Mouse (Mus musculus) heart, adult 2 months (tissue): ENCODE data around the gene Tdrd1. TPM values are rescaled to one million over a fixed set of nuclear protein-coding genes. Genes with fewer than 3 reads are reported as not detected.

Experiments
- DNase-seq, 2 experiments: peaks; one replicate each; pipeline ENCODE4 v3.0.0; 2021
- H3K27ac ChIP-seq: fragments of 200-600 bp; 2 replicates; pipeline ENCODE4 v1.8.1; 2022
- H3K27me3 ChIP-seq: fragments of 200-500 bp; 2 replicates; pipeline ENCODE4 v1.6.1; 2012; ENCODE audit warnings: mild to moderate bottlenecking, low read length, inconsistent platforms, mixed read lengths; ENCODE audit not compliant: control insufficient read depth, insufficient read depth
- H3K36me3 ChIP-seq: fragments of 200-500 bp; 2 replicates; pipeline ENCODE4 v1.6.1; 2012; ENCODE audit warnings: low read length, inconsistent platforms; ENCODE audit not compliant: control insufficient read depth, insufficient read depth
- H3K4me1 ChIP-seq: fragments of 200-500 bp; 2 replicates; pipeline ENCODE4 v1.6.1; 2011; ENCODE audit warnings: low read length; ENCODE audit not compliant: control insufficient read depth, insufficient read depth
- H3K4me3 ChIP-seq: fragments of 200-600 bp; 2 replicates; pipeline ENCODE4 v1.8.1; 2022
- H3K79me2 ChIP-seq: fragments of 200-500 bp; replicated peaks from 2 replicates; pipeline ENCODE4 v1.6.1; 2012; ENCODE audit warnings: mild to moderate bottlenecking, inconsistent platforms, low read length, moderate library complexity, mixed read lengths; ENCODE audit not compliant: control insufficient read depth, insufficient read depth
- H3K9ac ChIP-seq: fragments of 200-500 bp; 2 replicates; pipeline ENCODE4 v1.6.1; 2012; ENCODE audit warnings: low read depth, mild to moderate bottlenecking, control low read depth, inconsistent platforms, low read length, mixed read lengths
- CTCF ChIP-seq: fragments of 200-600 bp; IDR thresholded peaks from 2 replicates; pipeline ENCODE4 v1.8.1; 2022; ENCODE audit warnings: antibody characterized with exemption, mild to moderate bottlenecking, moderate library complexity
- EP300 ChIP-seq: fragments of 200-500 bp; IDR thresholded peaks from 2 replicates; pipeline ENCODE4 v1.6.1; 2011; ENCODE audit warnings: low read depth, low read length, control low read depth; ENCODE audit not compliant: insufficient read depth
- POLR2A ChIP-seq: fragments of 200-500 bp; IDR thresholded peaks from 2 replicates; pipeline ENCODE4 v1.6.1; 2011; ENCODE audit warnings: mild to moderate bottlenecking, low read depth, low read length, control low read depth; ENCODE audit not compliant: insufficient read depth
- WGBS: fragments of 180-500 bp; shearing (Covaris S2); methylation state at CpG from one replicate; pipeline ENCODE4 v1.1.7; 2018; 5-methylcytosine and 5-hydroxymethylcytosine counted together
- intact Hi-C: fragments of 180-260 bp; cut with DNase I; formaldehyde crosslinking; loops from one replicate; pipeline ENCODE4 v1.15.1; 2025
- polyA plus RNA-seq: library from polyadenylated mRNA; depleted of rRNA; stranded (reverse); fragments of >200 nt; gene quantifications from 2 replicates; pipeline ENCODE4 v1.2.3, GENCODE M21; 2012
- total RNA-seq, 2 experiments: library from RNA; stranded (reverse); gene quantifications; 2 replicates each; pipeline ENCODE4 v1.2.3; 2021

The Tdrd1 gene
- total and polyA plus RNA-seq, 3 experiments: 0.02 TPM; not detected in 2

DNA sequence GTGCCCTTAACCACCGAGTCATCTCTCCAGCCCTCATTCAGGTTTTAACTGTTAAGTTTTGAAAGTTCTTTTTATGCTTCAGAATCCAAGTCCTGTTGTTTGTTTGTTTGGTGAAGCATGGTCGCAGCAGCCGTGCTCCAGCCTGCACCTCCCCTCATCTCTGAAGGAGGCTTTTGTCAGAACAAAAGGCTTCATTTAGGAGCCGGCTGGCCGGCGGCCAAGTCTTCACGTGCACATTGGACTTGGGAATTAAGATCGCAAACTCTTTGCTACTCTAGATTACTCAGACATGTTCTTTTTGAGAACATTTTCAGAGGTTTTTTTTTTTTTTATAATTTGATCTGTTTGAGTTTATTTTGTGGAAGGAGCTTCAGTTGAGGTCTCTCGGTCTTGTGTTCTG lies 9.3 kb downstream of the Tdrd1 start:
- H3K36me3 ChIP-seq: no peaks in the 10 kb centered on the region
- intact Hi-C loops: no loop called here
- WGBS: 58% methylated on average over 9 of the region's 9 CpGs
- H3K27ac ChIP-seq: no peak overlapping the region
- H3K27me3 ChIP-seq: no peaks in the 10 kb centered on the region
- H3K4me1 ChIP-seq: no peaks in the 10 kb centered on the region; the same call in 1 of the 2 replicates
- H3K4me3 ChIP-seq: no peak overlapping the region
- no peak overlapping the region for H3K9ac ChIP-seq
- DNase-seq: no peak
- H3K79me2 ChIP-seq: no peaks in the 10 kb centered on the region
- TF ChIP-seq CTCF (no peak), POLR2A (no peak), EP300 (no peak)

GRCm38 (mm10) chr19:56838942-56839706 lies 13.1 kb downstream of the Tdrd1 start:
- H3K4me3 ChIP-seq: no peak overlapping the region
- no peaks in the 10 kb centered on the region for H3K36me3 ChIP-seq
- no peak overlapping the region for H3K9ac ChIP-seq
- no peak overlapping the region for H3K27ac ChIP-seq
- intact Hi-C loops: no loop called here
- no peaks in the 10 kb centered on the region; the same call in 1 of the 2 replicates for H3K4me1 ChIP-seq
- DNase-seq: peak in 1 of 2 experiments; percentile 28
- WGBS: 80% methylated on average over 17 of the region's 17 CpGs
- H3K27me3 ChIP-seq: no peaks in the 10 kb centered on the region
- peak; percentile 37 for TF ChIP-seq CTCF
- no peak for TF ChIP-seq POLR2A
- no peaks in the 10 kb centered on the region for H3K79me2 ChIP-seq

- Histone ChIP-seq H3K79me2 (no peaks in the 10 kb centered on the region), H3K27me3 (no peaks in the 10 kb centered on the region), H3K9ac (no peak overlapping the region), H3K27ac (no peak overlapping the region), H3K4me1 (no peaks in the 10 kb centered on the region; the same call in 1 of the 2 replicates), H3K36me3 (no peaks in the 10 kb centered on the region), H3K4me3 (no peak overlapping the region)
- 60% methylated on average over 12 of the region's 12 CpGs for WGBS
- intact Hi-C loops: no loop called here
- DNase-seq: no peak
- TF ChIP-seq CTCF: no peak
- TF ChIP-seq EP300: no peak
- TF ChIP-seq POLR2A: no peak
These were observed 17.0 kb downstream of the Tdrd1 start for GRCm38 (mm10) chr19:56842974-56843373.

- DNase-seq: no peak
- no peaks in the 10 kb centered on the region for H3K36me3 ChIP-seq
- H3K9ac ChIP-seq: no peak overlapping the region
- TF ChIP-seq POLR2A: no peak
- TF ChIP-seq CTCF: no peak
- no peak for TF ChIP-seq EP300
- H3K4me3 ChIP-seq: no peak overlapping the region
- no peaks in the 10 kb centered on the region; the same call in 1 of the 2 replicates for H3K4me1 ChIP-seq
- intact Hi-C loops: no loop called here
- H3K79me2 ChIP-seq: no peaks in the 10 kb centered on the region
- no peak overlapping the region for H3K27ac ChIP-seq
- no peaks in the 10 kb centered on the region for H3K27me3 ChIP-seq
These were observed 26.6 kb downstream of the Tdrd1 start for GRCm38 (mm10) chr19:56852590-56852989.

DNA sequence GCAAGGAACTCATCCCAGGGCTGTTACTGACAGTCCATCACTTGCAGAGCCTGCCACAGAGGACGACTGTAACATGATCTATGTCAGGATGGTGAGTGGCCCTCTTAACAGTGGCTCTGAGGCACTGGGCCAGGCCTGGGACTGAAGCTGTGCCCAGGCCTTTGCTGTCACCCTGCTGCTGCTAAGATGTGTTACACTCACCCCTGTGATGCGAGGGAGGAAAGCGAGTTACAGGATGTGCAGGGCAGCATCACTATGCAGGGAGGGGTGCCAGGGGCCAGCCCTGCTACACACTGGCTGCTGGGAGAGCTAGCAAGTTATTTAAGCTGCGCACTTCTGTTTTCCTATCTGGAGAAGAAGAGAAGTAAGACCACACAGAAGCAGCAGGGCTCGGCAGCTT lies 30.4 kb downstream of the Tdrd1 start:
- peak in 1 of 2 experiments; percentile 14 for DNase-seq
- no peak overlapping the region for H3K4me3 ChIP-seq
- WGBS: 34% methylated on average over 5 of the region's 5 CpGs
- no peaks in the 10 kb centered on the region for H3K79me2 ChIP-seq
- TF ChIP-seq EP300: no peak
- TF ChIP-seq CTCF: peak; percentile 25
- H3K4me1 ChIP-seq: no peaks in the 10 kb centered on the region; the same call in 1 of the 2 replicates
- no peaks in the 10 kb centered on the region for H3K36me3 ChIP-seq
- no peak overlapping the region for H3K9ac ChIP-seq
- H3K27ac ChIP-seq: no peak overlapping the region
- H3K27me3 ChIP-seq: no peaks in the 10 kb centered on the region
- intact Hi-C loops: no loop called here

DNA sequence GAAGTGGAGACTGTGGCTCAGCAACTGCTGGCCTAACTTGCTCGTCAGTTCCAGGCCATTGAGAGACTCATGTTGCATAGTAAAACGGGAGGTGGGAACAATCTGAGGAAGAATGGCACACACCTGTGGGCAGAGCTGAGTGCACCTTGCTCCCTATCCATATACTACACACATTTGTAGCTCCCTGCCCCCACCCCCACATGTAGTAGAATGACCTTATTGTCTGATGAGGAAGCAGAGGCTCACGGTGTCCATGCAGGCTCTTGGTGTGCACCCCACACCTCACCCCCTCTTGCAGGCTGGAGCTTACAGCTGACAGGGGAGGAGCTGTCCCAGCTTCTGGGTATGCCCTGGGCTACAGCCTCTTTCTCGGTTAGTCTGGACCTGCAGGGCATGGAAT lies 41.7 kb downstream of the Tdrd1 start:
- Histone ChIP-seq H3K36me3 (no peaks in the 10 kb centered on the region), H3K27ac (no peak overlapping the region), H3K4me3 (no peak overlapping the region), H3K4me1 (no peaks in the 10 kb centered on the region), H3K79me2 (no peaks in the 10 kb centered on the region), H3K27me3 (no peaks in the 10 kb centered on the region), H3K9ac (no peak overlapping the region)
- 71% methylated on average over 4 of the region's 4 CpGs for WGBS
- TF ChIP-seq POLR2A (no peak), CTCF (no peak), EP300 (no peak)
- no peak for DNase-seq
- intact Hi-C loops: no loop called here
